In genomic region chr19:45029571-45029970, GRCm38 (mm10) we compare ENCODE assay signal across 17 mouse cellular contexts. TPM values are rescaled to one million over a fixed set of nuclear protein-coding genes. Genes with fewer than 3 reads are reported as not detected.
DNase-seq lines count a peak whose midpoint lies in the region; TF ChIP-seq lines count a peak whose summit lies in the region.
"Had no signal": no experiment of that assay in that cellular context is flagged by ENCODE, and none has a peak within 500 bp of the region (broad histone marks: within the 10 kb centered on the region; RNA-seq: fewer than 3 reads in every experiment).

No protein-coding gene starts in this region.

- H3K4me1 ChIP-seq in cerebellum, adult 2 months (ENCODE audit: control insufficient read depth, insufficient read depth, low read length) = peaks cover 15% of the 10 kb centered on the region; the same call in 1 of the 2 replicates

- H3K27ac ChIP-seq in cerebellum, adult 2 months (ENCODE audit: insufficient read depth, low read length) = no peak overlapping the region
- peak overlapping the region; percentile 86; the same call in 1 of the 2 replicates for H3K27ac ChIP-seq in gastrocnemius, adult 2 months
- H3K27ac ChIP-seq in layer of hippocampus, adult 2 months = peak overlapping the region; percentile 82; the same call in 1 of the 2 replicates
- H3K27ac ChIP-seq: embryonic facial prominence, embryonic 12.5 days; embryonic facial prominence, embryonic 15.5 days; forebrain, embryonic 13.5 days; heart, adult 2 months; hindbrain, embryonic 14.5 days; hindbrain, postnatal 0 days had no signal

- TF ChIP-seq CTCF in cerebellum, adult 2 months (IDR thresholded peaks at IDR 0.05; ENCODE audit: borderline replicate concordance, insufficient read depth, low read depth, low read length) = no peak
- no peak for TF ChIP-seq CTCF in gastrocnemius, adult 2 months (IDR thresholded peaks at IDR 0.05)
- no peak for TF ChIP-seq CTCF in layer of hippocampus, adult 2 months (conservative IDR thresholded peaks at IDR 0.05)

- no peak for TF ChIP-seq POLR2A in cerebellum, adult 2 months (IDR thresholded peaks at IDR 0.05; ENCODE audit: borderline replicate concordance, insufficient read depth, low read length)

- no peak overlapping the region for H3K4me3 ChIP-seq in cerebellum, adult 2 months (replicated peaks; ENCODE audit: insufficient read depth, low read depth, low read length)
- H3K4me3 ChIP-seq in gastrocnemius, adult 2 months = no peak overlapping the region
- no peak overlapping the region for H3K4me3 ChIP-seq in layer of hippocampus, adult 2 months
- H3K4me3 ChIP-seq: embryonic facial prominence, embryonic 12.5 days; embryonic facial prominence, embryonic 15.5 days; forebrain, embryonic 13.5 days; heart, adult 2 months had no signal

- intact Hi-C loops in gastrocnemius, adult 2 months (cut with DNase I) = no loop called here

- DNase-seq in cerebellum, adult 11-12 months = peak; percentile 51
- DNase-seq in cerebellum, adult 2 months = no peak
- peak; percentile 31 for DNase-seq in gastrocnemius, adult 2 months
- DNase-seq in gastrocnemius, postnatal 4 days (ENCODE audit: low spot score in 2 of 2) = no peak
- no peak for DNase-seq in layer of hippocampus, adult 2 months (ENCODE audit: low spot score in 2 of 2)
- no peak for DNase-seq in layer of hippocampus, adult 11-12 months (ENCODE audit: low spot score)
- DNase-seq in kidney, postnatal 10 days = no peak

- H3K27me3 ChIP-seq in cerebellum, adult 2 months (ENCODE audit: control insufficient read depth, insufficient read depth, low read length) = no peaks in the 10 kb centered on the region
- H3K27me3 ChIP-seq: embryonic facial prominence, embryonic 12.5 days; embryonic facial prominence, embryonic 15.5 days; forebrain, embryonic 13.5 days had no signal

- WGBS in cerebellum, adult 2 months = 54% methylated on average over 9 of the region's 9 CpGs

RNA-seq across cellular contexts. Expression of gene Lzts2, which starts 15.4 kb away (rescaled TPM):
- 54.1 and 56.3 TPM in 2 replicates for polyA plus RNA-seq in cerebellum, adult 2 months (2012; rRNA removed)
- total RNA-seq in gastrocnemius, adult 2 months (2021) = 10 to 100 TPM; 21.0 to 29.3 TPM
- total RNA-seq in gastrocnemius, postnatal 4 days (2021) = 10 to 100 TPM; 58.5 to 59.4 TPM
- 10 to 100 TPM; 28.5 to 30.1 TPM for total RNA-seq in layer of hippocampus, adult 2 months (2021)

RNA-seq across cellular contexts. Expression of gene Pdzd7, which starts 15.9 kb away (rescaled TPM):
- polyA plus RNA-seq in cerebellum, adult 2 months (2012; rRNA removed) = 7.6 and 9.1 TPM in 2 replicates
- total RNA-seq in gastrocnemius, adult 2 months (2021) = 1 to 10 TPM; 5.9 to 6.8 TPM
- 1 to 10 TPM; 1.2 to 2.0 TPM for total RNA-seq in gastrocnemius, postnatal 4 days (2021)
- total RNA-seq in layer of hippocampus, adult 2 months (2021) = 1 to 10 TPM; 2.1 to 3.3 TPM
- total RNA-seq: hematopoietic stem cell, adult 5-6 weeks had no signal
- polyA plus RNA-seq: CD4-positive, CD25-positive, alpha-beta regulatory T cell, adult 4 months; heart, embryonic 11.5 days; inflammation-experienced regulatory T-cells, adult 6 months had no signal

RNA-seq across cellular contexts. Expression of gene Sfxn3, which starts 17.7 kb away (rescaled TPM):
- 90.5 and 91.6 TPM in 2 replicates for polyA plus RNA-seq in cerebellum, adult 2 months (2012; rRNA removed)
- total RNA-seq in gastrocnemius, adult 2 months (2021) = 10 to 100 TPM; 17.1 to 25.1 TPM
- total RNA-seq in gastrocnemius, postnatal 4 days (2021) = 10 to 100 TPM; 24.1 to 25.2 TPM
- 10 to 100 TPM; 87.3 to 99.8 TPM for total RNA-seq in layer of hippocampus, adult 2 months (2021)

RNA-seq across cellular contexts. Expression of gene Mrpl43, which starts 23.3 kb away (rescaled TPM):
- polyA plus RNA-seq in cerebellum, adult 2 months (2012; rRNA removed) = 86.7 and 88.3 TPM in 2 replicates
- 10 to 100 TPM; 31.0 to 42.5 TPM for total RNA-seq in gastrocnemius, adult 2 months (2021)
- total RNA-seq in gastrocnemius, postnatal 4 days (2021) = 10 to 100 TPM; 34.8 to 37.5 TPM
- total RNA-seq in layer of hippocampus, adult 2 months (2021) = 10 to 100 TPM; 38.6 to 41.1 TPM

RNA-seq across cellular contexts. Expression of gene Twnk, which starts 24.1 kb away (rescaled TPM):
- 11.2 and 11.7 TPM in 2 replicates for polyA plus RNA-seq in cerebellum, adult 2 months (2012; rRNA removed)
- 10 to 100 TPM; 18.0 to 25.4 TPM for total RNA-seq in gastrocnemius, adult 2 months (2021)
- 10 to 100 TPM; 14.6 to 14.9 TPM for total RNA-seq in gastrocnemius, postnatal 4 days (2021)
- 10 to 100 TPM; 14.7 to 15.3 TPM for total RNA-seq in layer of hippocampus, adult 2 months (2021)

Comparison
In these comparisons a context has a peak if more than half of its experiments do, and no peak if none do; other contexts are left out.
1. DNase-seq: peak in cerebellum, adult 11-12 months (single experiment) and gastrocnemius, adult 2 months (single experiment); none in cerebellum, adult 2 months (0 of 2), gastrocnemius, postnatal 4 days (0 of 2), layer of hippocampus, adult 2 months (0 of 2), layer of hippocampus, adult 11-12 months (single experiment) and kidney, postnatal 10 days (single experiment).